Mouse (Mus musculus) embryonic facial prominence, embryonic 10.5 days (tissue): ENCODE data around the gene Traf3. TPM values are rescaled to one million over a fixed set of nuclear protein-coding genes. Genes with fewer than 3 reads are reported as not detected.

ENCODE experiments used
- DNase-seq: peaks from one replicate; pipeline ENCODE4 v3.0.0-alpha.2; 2017; ENCODE audit warnings: low spot score
- H3K27ac ChIP-seq: fragments of 300-500 bp; sonication (generic); replicated peaks from 2 replicates; pipeline ENCODE4 v1.5.1; 2016; ENCODE audit warnings: mild to moderate bottlenecking
- H3K27me3 ChIP-seq: fragments of 300-500 bp; sonication (generic); replicated peaks from 2 replicates; pipeline ENCODE4 v1.6.1; 2016; ENCODE audit warnings: low read depth, mild to moderate bottlenecking; ENCODE audit not compliant: poor library complexity, severe bottlenecking
- H3K36me3 ChIP-seq: fragments of 300-500 bp; sonication (generic); replicated peaks from 2 replicates; pipeline ENCODE4 v1.6.1; 2016; ENCODE audit warnings: mild to moderate bottlenecking, moderate library complexity
- H3K4me1 ChIP-seq: fragments of 300-500 bp; sonication (generic); 2 replicates; pipeline ENCODE4 v1.6.1; 2016
- H3K4me3 ChIP-seq: fragments of 300-500 bp; sonication (generic); 2 replicates; pipeline ENCODE4 v1.5.1; 2016; ENCODE audit warnings: mild to moderate bottlenecking, moderate library complexity
- H3K9me3 ChIP-seq: fragments of 300-500 bp; sonication (generic); 2 replicates; pipeline ENCODE4 v1.6.1; 2016; ENCODE audit warnings: mild to moderate bottlenecking
- WGBS: fragments of 180-500 bp; shearing (Covaris S2); methylation state at CpG from one replicate; pipeline ENCODE4 v1.1.7; 2016; 5-methylcytosine and 5-hydroxymethylcytosine counted together
- polyA plus RNA-seq: library from polyadenylated mRNA; unstranded; fragments of >200 nt; fragmentation: Nextera tagmentation; extraction: Ambion mirVana; gene quantifications from 2 replicates; pipeline ENCODE4 v1.2.1, GENCODE M21; 2016

Gene Traf3
- polyA plus RNA-seq, 1 experiment from 2014 or later = 9.5 TPM

DNA sequence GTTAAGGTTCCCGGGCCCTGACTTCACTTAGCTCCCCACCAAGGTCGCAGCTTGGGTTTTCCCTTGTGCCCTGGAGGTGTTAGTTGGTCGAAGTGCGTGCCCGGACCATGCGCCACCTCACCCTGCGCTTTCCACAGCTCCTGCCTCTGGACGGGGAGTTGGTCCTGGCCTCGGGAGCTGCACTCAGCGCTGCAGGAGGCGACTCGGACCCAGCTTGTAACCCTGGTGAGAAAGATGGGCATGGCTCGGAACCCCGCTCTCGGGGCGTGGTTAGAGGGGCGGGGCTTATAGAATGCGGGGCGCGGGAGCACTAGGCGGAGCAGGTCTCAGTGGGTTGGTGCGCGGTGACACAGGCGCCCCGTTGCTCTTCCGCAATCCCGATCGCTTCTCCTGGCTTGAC, 107.8 kb downstream of the Traf3 start:
- H3K27me3 ChIP-seq = peaks cover 88% of the 10 kb centered on the region
- WGBS = 3% methylated on average over 28 of the region's 28 CpGs
- H3K36me3 ChIP-seq = no peaks in the 10 kb centered on the region
- H3K9me3 ChIP-seq = no peaks in the 10 kb centered on the region; the same call in 1 of the 2 replicates
- peak overlapping the region; percentile 56 for H3K4me3 ChIP-seq
- H3K27ac ChIP-seq = no peak overlapping the region
- H3K4me1 ChIP-seq = peaks cover 38% of the 10 kb centered on the region
- peak; percentile 45 for DNase-seq

DNA sequence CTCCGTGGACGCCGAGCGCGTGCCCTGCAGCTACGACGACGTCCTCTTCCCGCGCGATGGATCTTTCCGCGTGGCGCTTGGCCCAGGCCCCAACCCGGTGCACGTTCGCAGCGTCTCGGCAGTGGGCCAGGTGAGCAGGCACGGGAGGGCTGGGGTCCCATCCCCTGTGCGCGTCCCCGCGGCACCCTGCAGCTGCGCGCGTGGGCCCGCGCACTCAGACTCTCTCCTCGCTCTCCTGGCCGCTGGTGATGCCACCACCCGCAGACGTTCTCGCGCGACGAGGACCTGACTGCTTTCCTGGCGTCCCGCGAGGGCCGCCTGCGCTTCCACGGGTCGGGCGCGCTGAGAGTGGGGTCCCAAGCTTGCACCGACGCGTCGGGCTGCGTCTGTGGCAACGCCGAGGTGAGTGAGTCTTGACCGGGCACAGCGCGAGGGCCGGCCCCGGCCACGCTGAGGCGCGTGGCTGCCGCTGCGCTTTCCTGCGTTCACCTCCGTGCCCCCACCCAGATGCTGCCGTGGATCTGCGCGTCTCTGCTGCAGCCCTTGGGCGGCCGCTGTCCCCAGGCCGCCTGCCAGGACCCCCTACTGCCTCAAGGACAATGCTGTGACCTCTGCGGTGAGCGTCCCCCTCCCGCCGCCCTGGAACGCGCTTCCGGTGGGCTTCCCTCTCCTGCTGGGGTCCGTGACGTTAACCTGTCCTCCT, 108.4 kb downstream of the Traf3 start:
- no peaks in the 10 kb centered on the region for H3K36me3 ChIP-seq
- H3K9me3 ChIP-seq = no peaks in the 10 kb centered on the region; the same call in 1 of the 2 replicates
- peaks cover 82% of the 10 kb centered on the region for H3K27me3 ChIP-seq
- H3K4me1 ChIP-seq = peaks cover 38% of the 10 kb centered on the region
- peak; percentile 34 for DNase-seq
- WGBS = 3% methylated on average over 80 of the region's 80 CpGs
- peak overlapping the region; percentile 56 for H3K4me3 ChIP-seq
- 0 out of 2 replicates have a peak overlapping the region, but pooled peaks have one; percentile 52 for H3K27ac ChIP-seq

DNA sequence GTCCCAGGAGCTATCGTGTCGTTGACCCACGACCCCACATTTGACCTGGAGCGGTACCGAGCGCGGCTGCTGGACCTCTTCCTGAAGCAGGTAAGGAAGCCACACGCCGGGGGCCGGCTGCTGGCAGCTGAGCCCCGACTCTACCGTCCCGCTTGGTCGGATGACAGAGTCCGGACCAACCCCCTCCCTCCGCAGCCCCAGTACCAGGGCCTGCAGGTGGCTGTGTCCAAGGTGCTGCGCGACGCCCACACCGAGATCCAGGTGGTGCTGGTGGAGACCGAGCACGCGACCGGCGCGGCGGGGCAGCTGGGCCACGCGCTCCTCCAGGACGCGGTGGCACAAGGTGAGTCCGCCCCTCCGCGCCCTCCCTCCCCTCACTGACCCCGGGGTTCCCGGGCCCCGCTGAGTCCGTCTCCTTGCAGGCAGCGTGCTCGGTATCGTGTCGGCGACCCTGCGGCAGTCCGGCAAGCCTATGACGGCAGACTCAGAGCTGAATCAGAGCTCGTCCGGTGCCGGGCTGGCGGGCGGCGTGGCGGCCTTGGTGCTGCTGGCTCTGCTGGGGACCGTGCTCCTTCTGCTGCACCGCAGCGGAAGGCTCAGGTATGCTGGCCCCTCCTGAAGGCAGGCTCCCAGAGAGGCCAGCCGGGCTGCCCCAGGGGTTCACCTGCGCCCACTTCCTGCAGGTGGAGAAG, 109.1 kb downstream of the Traf3 start:
- Histone ChIP-seq H3K9me3 (no peaks in the 10 kb centered on the region; the same call in 1 of the 2 replicates), H3K27me3 (peaks cover 75% of the 10 kb centered on the region), H3K36me3 (no peaks in the 10 kb centered on the region), H3K4me1 (peaks cover 38% of the 10 kb centered on the region), H3K4me3 (peak overlapping the region; percentile 56), H3K27ac (no peak overlapping the region)
- WGBS = under 1% methylated on average over 58 of the region's 58 CpGs
- peak; percentile 59 for DNase-seq

DNA sequence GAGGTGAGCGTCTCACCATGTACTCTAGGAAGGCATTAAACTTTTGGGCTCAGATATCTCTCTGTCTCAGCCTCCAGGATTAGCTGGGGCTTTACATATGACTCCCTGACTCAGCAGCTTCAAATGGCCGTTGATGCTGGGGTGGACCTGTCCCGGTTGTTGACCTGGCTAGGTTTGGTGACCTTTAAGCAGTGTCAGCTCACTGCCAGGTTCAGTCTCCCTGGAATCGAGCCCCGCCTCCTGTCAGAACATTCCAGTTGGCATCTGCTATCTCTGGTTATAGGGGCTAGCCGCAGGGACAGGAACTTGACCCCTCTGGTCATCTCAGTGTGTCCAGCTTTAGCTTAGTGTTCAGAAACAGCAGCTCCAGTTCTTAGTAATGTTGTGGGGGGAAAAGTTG, 110.2 kb downstream of the Traf3 start:
- Histone ChIP-seq H3K4me3 (no peak overlapping the region), H3K27ac (no peak overlapping the region), H3K4me1 (peaks cover 31% of the 10 kb centered on the region), H3K27me3 (peaks cover 64% of the 10 kb centered on the region), H3K9me3 (no peaks in the 10 kb centered on the region; the same call in 1 of the 2 replicates), H3K36me3 (no peaks in the 10 kb centered on the region)
- DNase-seq = no peak
- 48% methylated on average over 6 of the region's 6 CpGs for WGBS

DNA sequence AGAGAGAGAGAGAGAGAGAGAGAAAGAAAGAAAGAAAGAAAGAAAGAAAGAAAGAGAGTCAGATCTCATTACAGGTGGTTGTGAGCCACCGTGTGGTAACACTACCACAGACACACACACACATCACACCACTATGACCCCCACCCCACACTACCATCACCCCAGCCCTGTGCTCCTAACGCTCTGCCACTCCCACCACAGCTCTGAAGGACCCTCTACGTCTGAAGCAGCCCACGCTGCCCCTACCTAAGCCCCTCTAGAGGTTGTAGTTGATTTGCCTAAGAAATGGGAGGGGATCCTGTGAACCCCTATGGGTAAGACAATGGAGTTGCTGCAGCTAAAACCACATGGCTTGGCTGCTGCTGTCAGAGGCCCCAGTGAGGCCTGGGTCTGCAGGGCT, 117.4 kb downstream of the Traf3 start:
- 72% methylated on average over 4 of the region's 4 CpGs for WGBS

DNA sequence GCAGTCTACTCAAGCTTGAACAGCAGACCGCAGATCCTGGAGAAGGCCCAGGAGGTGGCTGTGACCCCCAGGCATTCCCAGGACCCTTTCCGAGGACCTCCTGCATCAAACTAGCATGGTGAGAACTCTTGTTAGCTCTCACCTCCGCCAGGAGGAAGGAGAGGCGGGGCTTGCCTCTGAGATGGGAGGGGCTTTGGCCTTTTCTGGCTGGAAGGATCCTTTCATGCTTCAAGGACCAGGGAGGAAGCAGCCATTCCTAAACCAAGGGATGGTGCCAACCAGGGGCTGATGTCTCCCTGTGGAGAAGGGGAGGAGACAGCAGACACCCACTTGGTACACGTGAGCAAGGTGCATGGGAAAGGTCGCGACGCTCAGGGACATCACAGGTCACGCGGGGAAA, 118.4 kb downstream of the Traf3 start:
- no peaks in the 10 kb centered on the region for H3K9me3 ChIP-seq
- H3K4me3 ChIP-seq = peak overlapping the region; percentile 45
- peak overlapping the region; percentile 24; the same call in 1 of the 2 replicates for H3K27ac ChIP-seq
- H3K27me3 ChIP-seq = no peaks in the 10 kb centered on the region; the same call in 1 of the 2 replicates
- peaks cover 35% of the 10 kb centered on the region for H3K4me1 ChIP-seq
- H3K36me3 ChIP-seq = no peaks in the 10 kb centered on the region
- 23% methylated on average over 10 of the region's 10 CpGs for WGBS
- DNase-seq = peak; percentile 36

More for the DNA sequence above, 117.4 kb downstream of the Traf3 start:
- Histone ChIP-seq H3K4me3 (no peak overlapping the region), H3K9me3 (no peaks in the 10 kb centered on the region; the same call in 1 of the 2 replicates), H3K4me1 (peaks cover 26% of the 10 kb centered on the region), H3K27me3 (no peaks in the 10 kb centered on the region; the same call in 1 of the 2 replicates), H3K27ac (no peak overlapping the region), H3K36me3 (no peaks in the 10 kb centered on the region)
- no peak for DNase-seq

DNA sequence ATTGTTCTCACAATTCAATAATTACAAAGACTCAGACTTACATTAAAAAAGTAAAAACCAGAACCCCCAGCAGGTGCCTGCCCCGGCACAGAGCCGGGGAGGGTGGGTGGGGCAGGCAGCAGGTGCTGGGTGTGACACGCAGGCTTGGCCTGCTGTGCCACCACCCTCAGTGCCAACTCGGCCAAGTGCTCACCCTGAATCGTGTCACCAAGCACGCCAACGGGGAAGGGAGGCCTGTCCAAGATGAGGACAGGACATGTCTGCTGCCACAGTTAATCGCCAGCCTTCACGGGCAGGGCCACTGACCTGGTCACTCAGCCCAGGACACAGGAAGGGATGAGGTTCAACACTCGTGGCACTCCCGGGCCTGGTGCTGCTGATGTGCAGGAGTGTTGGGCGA, 126.9 kb downstream of the Traf3 start:
- no peak overlapping the region for H3K4me3 ChIP-seq
- 93% methylated on average over 12 of the region's 12 CpGs for WGBS
- DNase-seq = no peak
- H3K9me3 ChIP-seq = no peaks in the 10 kb centered on the region
- peaks cover 12% of the 10 kb centered on the region for H3K4me1 ChIP-seq
- no peak overlapping the region for H3K27ac ChIP-seq
- H3K27me3 ChIP-seq = no peaks in the 10 kb centered on the region
- H3K36me3 ChIP-seq = peaks cover 80% of the 10 kb centered on the region

DNA sequence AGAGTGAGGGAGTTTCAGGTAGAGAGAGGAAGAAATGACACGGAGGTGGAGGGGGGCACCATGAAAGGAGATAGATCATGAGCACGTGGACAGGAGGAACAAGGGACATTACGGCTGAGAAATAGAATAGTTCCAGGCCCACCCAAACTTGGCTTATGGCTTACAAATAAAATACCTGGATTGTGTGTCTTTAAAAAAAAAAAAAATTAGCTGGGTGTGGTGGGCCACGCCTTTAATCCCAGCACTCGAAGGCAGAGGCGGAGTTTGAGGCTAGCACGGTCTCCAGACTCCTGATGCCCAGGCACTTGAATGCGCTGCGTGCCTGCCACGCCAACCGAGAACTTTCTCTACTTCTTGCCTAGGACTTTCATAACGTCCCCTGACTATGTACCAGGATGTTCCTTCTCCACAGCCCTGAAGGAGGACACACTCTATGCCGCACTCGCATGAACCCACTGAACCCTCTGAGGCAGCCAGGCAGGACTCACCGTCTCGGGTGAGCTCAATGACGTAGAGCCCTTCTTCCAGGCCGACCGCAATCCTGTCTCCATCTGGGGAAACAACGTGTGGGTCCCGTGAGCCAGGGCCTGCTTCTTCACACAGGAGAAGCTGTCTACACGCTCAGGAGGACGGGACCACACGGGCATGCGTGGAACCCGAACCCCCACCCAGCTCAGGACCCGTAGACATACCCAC, 135.3 kb downstream of the Traf3 start:
- no peak overlapping the region for H3K27ac ChIP-seq
- no peaks in the 10 kb centered on the region for H3K4me1 ChIP-seq
- H3K27me3 ChIP-seq = no peaks in the 10 kb centered on the region
- no peak overlapping the region for H3K4me3 ChIP-seq
- peaks cover 97% of the 10 kb centered on the region for H3K36me3 ChIP-seq
- no peaks in the 10 kb centered on the region for H3K9me3 ChIP-seq
- no peak for DNase-seq
- WGBS = 95% methylated on average over 27 of the region's 27 CpGs

DNA sequence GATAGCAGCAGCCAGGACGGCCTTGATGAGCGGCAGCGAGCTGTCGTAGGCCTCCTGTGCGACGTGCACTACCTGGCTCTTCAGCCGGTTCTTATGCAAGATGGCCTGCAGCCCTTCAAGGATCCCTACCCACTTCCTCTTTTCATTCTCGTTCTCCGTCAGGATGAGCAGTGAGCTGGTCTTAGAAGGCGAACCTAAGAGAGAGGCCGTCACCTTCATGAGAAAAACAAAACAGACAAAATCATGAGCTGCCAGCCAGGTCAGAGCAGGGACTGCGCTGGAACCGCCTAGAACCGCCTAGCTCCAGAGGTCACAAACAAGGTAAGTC, 135.8 kb downstream of the Traf3 start:
- Histone ChIP-seq H3K9me3 (no peaks in the 10 kb centered on the region), H3K27me3 (no peaks in the 10 kb centered on the region), H3K27ac (no peak overlapping the region), H3K4me3 (no peak overlapping the region), H3K36me3 (peaks cover 97% of the 10 kb centered on the region), H3K4me1 (no peaks in the 10 kb centered on the region)
- 93% methylated on average over 14 of the region's 14 CpGs for WGBS
- DNase-seq = no peak

DNA sequence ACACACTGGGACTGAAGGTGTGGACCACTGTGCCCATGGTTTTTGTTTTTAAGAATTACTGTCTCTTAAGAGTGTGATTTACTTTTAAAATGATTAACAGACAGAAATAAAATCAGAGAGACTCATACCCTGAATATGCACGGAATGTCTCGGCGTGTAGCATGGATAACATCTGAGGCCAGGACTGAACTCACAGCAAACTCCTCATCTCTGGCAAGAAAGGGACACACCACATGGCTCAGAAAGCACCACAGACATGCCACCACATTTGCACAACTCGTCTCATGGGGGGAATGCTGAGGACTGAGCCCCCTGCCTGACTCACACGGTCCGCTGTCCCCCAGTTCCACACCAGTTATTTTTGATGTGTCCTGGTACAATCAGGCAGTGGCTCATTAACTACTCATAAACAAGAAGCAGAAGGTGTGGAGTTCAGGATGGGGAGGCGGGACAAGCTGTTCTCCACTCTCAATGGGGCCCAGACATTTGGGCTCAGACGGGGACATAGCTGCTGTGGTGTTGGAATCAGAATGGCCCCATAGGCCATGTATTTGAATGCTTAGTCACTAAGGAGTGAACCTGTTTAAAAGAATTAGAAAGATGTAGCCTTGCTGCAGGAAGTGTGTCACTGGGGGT, 137.7 kb downstream of the Traf3 start:
- no peaks in the 10 kb centered on the region for H3K4me1 ChIP-seq
- DNase-seq = no peak
- H3K27ac ChIP-seq = no peak overlapping the region
- no peaks in the 10 kb centered on the region for H3K9me3 ChIP-seq
- H3K4me3 ChIP-seq = no peak overlapping the region
- WGBS = 94% methylated on average over 8 of the region's 8 CpGs
- H3K36me3 ChIP-seq = peaks cover 95% of the 10 kb centered on the region
- no peaks in the 10 kb centered on the region for H3K27me3 ChIP-seq

DNA sequence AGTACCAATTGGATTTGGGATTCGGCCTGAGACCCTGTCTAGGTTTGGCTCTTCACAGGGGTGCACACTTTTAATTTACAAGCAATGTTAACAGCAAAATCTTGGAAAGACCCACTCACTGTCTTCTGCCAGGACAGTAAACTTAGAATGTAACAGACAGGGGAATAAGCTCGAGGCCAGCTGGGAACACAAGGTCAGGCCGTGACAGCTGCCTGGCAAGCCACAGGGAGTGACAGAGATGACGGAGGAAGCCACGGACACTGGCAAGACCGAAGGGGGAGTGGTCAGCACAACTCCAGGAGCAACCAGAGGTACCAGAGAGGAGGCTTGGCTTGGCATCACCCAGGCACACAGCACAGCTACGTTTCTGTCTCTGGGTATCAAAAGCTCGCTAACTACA, 140.7 kb downstream of the Traf3 start:
- Histone ChIP-seq H3K27ac (no peak overlapping the region), H3K9me3 (no peaks in the 10 kb centered on the region), H3K36me3 (peaks cover 98% of the 10 kb centered on the region), H3K27me3 (no peaks in the 10 kb centered on the region), H3K4me3 (no peak overlapping the region), H3K4me1 (no peaks in the 10 kb centered on the region)
- WGBS = 89% methylated on average over 8 of the region's 8 CpGs
- DNase-seq = no peak

DNA sequence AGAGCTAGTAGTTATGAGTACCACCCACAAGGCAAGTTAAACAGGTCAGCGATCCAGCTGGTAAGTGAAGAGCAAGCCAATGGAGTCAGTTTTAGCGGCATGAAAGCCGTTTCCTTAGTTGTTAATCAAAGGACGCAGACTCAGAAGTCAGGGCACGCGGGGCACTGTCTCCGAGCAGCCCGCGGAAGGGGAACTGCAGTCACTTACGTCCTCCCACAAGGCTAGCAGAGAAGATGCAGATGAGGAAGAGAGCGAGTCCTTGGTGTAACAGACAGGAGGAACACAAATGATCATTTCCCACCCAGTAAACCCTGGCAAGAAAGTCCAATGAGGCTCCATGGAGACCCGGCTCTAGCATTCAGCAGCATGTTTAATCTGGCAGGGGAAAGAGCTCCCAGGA, 143.1 kb downstream of the Traf3 start:
- WGBS = 91% methylated on average over 12 of the region's 12 CpGs
- Histone ChIP-seq H3K27me3 (no peaks in the 10 kb centered on the region), H3K4me1 (no peaks in the 10 kb centered on the region), H3K27ac (no peak overlapping the region), H3K9me3 (no peaks in the 10 kb centered on the region), H3K4me3 (no peak overlapping the region), H3K36me3 (peaks cover 98% of the 10 kb centered on the region)
- no peak for DNase-seq
